Mouse (Mus musculus): ENCODE results near the gene Gpr45. TPM values are rescaled to one million over a fixed set of nuclear protein-coding genes. Genes with fewer than 3 reads are reported as not detected.
"Not testable (repeated sequence)": the region's sequence is repeated elsewhere in the genome, so short reads cannot be mapped to it uniquely, and the experiment has no call there.

The Gpr45 gene
- polyA plus RNA-seq, 1 experiment from 2014 or later, result 0.14 TPM

DNA sequence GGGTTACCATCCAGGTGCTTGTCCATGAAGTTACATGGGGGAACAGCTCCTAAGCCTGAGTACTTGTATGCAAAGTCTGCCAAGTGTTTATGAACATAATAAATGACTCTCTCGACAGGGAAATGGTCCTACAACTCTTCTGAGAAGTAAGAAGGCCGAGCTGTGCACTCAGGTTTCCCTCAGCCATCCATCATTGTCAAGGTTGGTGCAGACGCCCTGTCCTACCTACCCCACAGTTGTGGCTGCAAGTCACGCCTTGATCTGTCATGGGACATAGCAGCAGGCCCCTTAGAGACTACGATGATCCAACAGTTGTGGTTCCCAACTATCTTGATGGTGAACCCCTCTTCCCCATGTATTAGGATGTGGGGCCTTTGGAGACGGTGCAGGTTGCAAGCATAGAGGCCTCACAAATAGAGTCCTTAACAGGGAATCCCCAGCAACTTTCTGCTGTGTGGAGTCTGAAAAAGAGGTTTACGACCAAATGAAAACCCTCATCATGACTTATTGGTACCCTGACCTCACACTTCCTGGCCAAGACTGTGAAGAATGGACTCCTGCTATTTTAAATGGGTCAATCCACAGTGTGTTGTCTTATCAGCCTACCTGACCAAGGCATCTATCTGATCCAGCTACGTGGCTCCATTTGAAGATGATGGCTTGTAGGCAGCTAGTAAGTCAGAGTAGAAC lies 30.6 kb downstream of the Gpr45 start:
- Histone ChIP-seq H3K4me1 (replicated peaks) (no peaks in the 10 kb centered on the region), H3K9ac (no peak overlapping the region), H3K27ac (replicated peaks) (no peak overlapping the region), H3K9me3 (replicated peaks) (no peaks in the 10 kb centered on the region), H3K4me3 (replicated peaks) (no peak overlapping the region), H3K36me3 (replicated peaks) (no peaks in the 10 kb centered on the region), H3K27me3 (no peaks in the 10 kb centered on the region), H3K4me2 (no peak overlapping the region)
- 42% methylated on average over 8 of the region's 8 CpGs for WGBS (ENCODE audit: insufficient replicate concordance)
- no peak for ATAC-seq (ENCODE audit: insufficient read depth)

DNA sequence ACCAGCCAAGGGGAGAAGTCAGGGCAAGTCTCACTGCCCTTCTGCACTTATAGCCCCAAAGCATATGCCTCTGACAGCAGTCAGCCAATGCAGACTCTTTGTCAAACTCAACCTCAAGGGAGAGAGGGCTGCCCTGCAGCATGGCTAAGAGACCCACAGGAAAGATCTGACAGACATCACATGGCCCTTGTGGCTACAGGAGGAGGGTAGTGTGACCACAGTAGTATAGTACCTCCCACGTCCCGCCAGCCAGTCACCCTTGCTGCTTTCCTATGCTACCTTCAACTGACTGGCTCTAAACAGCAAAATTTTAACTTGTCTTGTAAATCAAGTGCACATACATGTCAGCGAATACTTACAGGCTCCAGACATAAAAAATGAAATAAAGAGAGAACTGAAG lies 31.4 kb downstream of the Gpr45 start:
- Histone ChIP-seq H3K9ac (no peak overlapping the region), H3K9me3 (replicated peaks) (no peaks in the 10 kb centered on the region), H3K36me3 (replicated peaks) (no peaks in the 10 kb centered on the region), H3K27me3 (no peaks in the 10 kb centered on the region), H3K27ac (replicated peaks) (no peak overlapping the region), H3K4me1 (replicated peaks) (no peaks in the 10 kb centered on the region), H3K4me2 (no peak overlapping the region), H3K4me3 (replicated peaks) (no peak overlapping the region)
- WGBS (ENCODE audit: insufficient replicate concordance), result 29% methylated on average over 3 of the region's 3 CpGs
- no peak for ATAC-seq (ENCODE audit: insufficient read depth)

DNA sequence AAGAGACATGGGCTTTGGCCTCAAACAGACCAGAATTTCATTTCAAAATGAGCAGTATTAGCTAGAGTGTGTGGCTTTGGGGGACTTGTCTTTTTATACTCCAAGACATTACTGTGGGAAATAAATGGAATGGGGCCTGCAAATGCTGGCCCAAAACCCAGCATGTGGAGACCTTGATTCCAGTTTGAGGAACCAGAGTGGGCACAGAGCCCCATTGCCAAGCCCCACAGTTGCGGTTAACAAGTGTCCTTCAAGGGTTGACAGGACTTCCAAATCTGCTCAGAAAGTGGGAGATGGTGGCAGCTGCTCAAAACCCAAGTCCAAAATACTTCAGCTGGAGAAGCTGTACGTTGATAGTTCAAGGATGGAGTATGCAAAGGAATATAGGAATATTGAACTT lies 36.3 kb downstream of the Gpr45 start:
- no peak for ATAC-seq (ENCODE audit: insufficient read depth)
- H3K27me3 ChIP-seq, result no peaks in the 10 kb centered on the region
- H3K9me3 ChIP-seq (replicated peaks), result no peaks in the 10 kb centered on the region
- WGBS (ENCODE audit: insufficient replicate concordance), result 59% methylated on average over 2 of the region's 2 CpGs
- no peaks in the 10 kb centered on the region for H3K4me1 ChIP-seq (replicated peaks)
- no peak overlapping the region for H3K4me3 ChIP-seq (replicated peaks)
- no peak overlapping the region for H3K27ac ChIP-seq (replicated peaks)
- no peaks in the 10 kb centered on the region for H3K36me3 ChIP-seq (replicated peaks)
- H3K9ac ChIP-seq, result no peak overlapping the region
- no peak overlapping the region for H3K4me2 ChIP-seq

DNA sequence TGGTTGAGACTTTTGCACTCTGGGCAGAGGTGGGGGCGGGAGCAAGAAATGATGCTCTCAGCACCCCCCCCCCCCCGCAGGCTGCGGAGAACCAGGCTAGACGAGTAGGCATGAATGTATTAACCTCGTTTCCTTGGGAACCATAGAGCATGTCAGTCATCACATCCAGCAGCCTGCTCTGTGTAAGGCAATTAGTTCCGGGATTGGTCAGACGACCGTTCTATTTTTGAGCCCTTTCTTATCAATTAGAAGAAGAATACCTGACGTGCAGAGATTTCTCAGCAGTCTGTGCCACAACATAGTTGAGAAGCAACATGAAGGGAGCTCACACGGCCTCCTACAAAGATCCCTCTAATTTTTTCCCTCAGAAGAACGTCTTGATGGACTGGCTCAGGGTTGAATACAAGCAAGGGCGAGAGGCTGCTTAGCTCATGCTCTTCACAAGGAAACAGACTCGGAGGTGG lies 53.4 kb downstream of the Gpr45 start:
- no peak overlapping the region for H3K9ac ChIP-seq
- H3K36me3 ChIP-seq (replicated peaks), result no peaks in the 10 kb centered on the region
- no peaks in the 10 kb centered on the region for H3K4me1 ChIP-seq (replicated peaks)
- H3K4me3 ChIP-seq (replicated peaks), result no peak overlapping the region
- H3K4me2 ChIP-seq, result no peak overlapping the region
- ATAC-seq (ENCODE audit: insufficient read depth), result no peak
- no peak overlapping the region for H3K27ac ChIP-seq (replicated peaks)
- WGBS (ENCODE audit: insufficient replicate concordance), result 58% methylated on average over 13 of the region's 13 CpGs
- no peaks in the 10 kb centered on the region for H3K27me3 ChIP-seq
- no peaks in the 10 kb centered on the region for H3K9me3 ChIP-seq (replicated peaks)

DNA sequence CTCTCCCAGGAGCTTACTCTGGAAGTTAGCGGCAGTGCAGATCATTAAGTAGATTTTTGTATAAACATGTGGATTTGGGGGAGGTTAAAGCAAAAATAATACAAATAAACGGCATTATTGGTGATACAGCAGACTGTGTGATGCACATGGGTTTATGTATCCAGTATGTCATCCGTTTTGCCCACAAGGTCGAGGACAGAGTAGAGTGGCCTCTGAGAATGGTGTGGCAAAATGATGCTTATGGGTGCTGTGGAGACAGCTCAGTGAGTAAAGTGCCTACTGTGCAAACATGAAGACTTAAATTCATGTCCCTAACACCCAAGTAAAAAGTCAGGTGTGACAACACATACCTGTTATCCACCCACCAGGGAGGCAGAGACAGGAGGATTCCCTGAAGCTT lies 53.9 kb downstream of the Gpr45 start:
- ATAC-seq (ENCODE audit: insufficient read depth), result no peak
- Histone ChIP-seq H3K4me1 (replicated peaks) (no peaks in the 10 kb centered on the region), H3K27ac (replicated peaks) (no peak overlapping the region), H3K9me3 (replicated peaks) (no peaks in the 10 kb centered on the region), H3K36me3 (replicated peaks) (no peaks in the 10 kb centered on the region), H3K4me3 (replicated peaks) (no peak overlapping the region), H3K27me3 (no peaks in the 10 kb centered on the region), H3K4me2 (no peak overlapping the region), H3K9ac (no peak overlapping the region)
- WGBS (ENCODE audit: insufficient replicate concordance), result 65% methylated on average over 4 of the region's 4 CpGs

DNA sequence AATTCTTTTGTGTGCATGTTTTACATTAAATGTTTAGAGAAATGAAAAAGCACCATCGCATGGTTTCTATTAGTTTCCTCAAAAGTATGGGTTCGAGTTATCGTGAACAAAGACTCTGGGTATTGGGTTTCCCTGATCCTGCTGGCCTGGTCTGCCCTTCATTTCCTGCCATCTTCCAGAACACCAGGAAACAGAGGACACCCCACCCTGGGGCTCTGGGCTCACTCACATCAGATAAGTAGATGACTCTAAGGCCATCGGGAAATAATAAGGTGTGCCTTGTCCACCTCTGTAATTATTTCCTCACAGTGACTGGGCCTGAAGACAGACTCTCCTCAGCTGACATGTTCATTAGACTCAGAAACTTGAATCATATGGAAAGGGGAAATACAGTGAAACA lies 57.8 kb downstream of the Gpr45 start:
- no peak overlapping the region for H3K27ac ChIP-seq (replicated peaks)
- no peak overlapping the region for H3K9ac ChIP-seq
- ATAC-seq (ENCODE audit: insufficient read depth), result no peak
- H3K27me3 ChIP-seq, result no peaks in the 10 kb centered on the region
- H3K4me1 ChIP-seq (replicated peaks), result no peaks in the 10 kb centered on the region
- no peaks in the 10 kb centered on the region for H3K9me3 ChIP-seq (replicated peaks)
- WGBS (ENCODE audit: insufficient replicate concordance), result 74% methylated on average over 4 of the region's 4 CpGs
- H3K4me3 ChIP-seq (replicated peaks), result no peak overlapping the region
- H3K4me2 ChIP-seq, result no peak overlapping the region
- H3K36me3 ChIP-seq (replicated peaks), result no peaks in the 10 kb centered on the region

DNA sequence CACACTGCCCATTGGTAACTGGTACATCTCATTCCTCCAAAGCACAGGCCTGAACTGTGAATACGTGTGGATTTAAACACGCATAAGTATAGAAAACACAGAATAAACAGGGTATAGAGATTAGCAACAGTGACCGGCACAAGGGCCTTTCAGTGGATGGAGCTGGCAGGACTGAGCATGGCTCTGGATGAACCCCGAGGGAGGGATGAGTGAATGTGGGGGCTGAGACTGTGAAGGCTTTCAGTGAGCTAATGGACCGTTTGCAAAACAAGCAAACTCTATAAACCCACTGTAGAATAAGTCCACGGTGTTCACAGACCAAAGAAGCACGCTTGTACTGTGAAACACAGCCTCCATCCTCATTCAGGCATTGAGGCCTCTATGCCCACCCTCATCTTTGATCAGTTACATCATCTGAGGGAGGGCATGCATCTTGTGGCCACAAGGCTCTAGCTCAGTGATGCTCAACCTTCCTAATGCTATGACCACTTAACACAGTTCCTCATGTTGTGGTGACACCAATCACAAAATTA lies 62.5 kb downstream of the Gpr45 start:
- not testable (repeated sequence) for H3K27ac ChIP-seq (replicated peaks); ATAC-seq (ENCODE audit: insufficient read depth); H3K9ac ChIP-seq; H3K36me3 ChIP-seq (replicated peaks); H3K9me3 ChIP-seq (replicated peaks); H3K27me3 ChIP-seq; H3K4me3 ChIP-seq (replicated peaks); H3K4me2 ChIP-seq; H3K4me1 ChIP-seq (replicated peaks)
- WGBS (ENCODE audit: insufficient replicate concordance), result 61% methylated on average over 7 of the region's 7 CpGs

DNA sequence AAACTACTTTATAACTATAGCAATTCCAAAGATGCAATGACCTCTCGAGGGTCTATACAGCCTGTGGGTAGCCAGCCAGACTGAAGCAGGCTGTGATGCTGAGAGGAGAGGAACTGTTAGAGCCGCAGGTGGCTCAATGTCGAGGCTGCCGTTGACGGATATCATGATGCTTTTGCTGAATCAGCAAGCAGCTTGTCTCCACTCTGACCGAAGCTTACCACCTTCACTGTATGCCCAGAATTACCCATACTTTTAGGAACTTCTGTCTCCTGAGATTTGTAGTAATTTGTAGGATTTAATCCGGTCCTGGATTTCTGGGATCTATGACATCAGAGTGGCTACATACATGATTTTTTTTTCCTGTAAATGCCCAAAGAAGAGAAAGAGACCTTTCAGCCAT lies 83.3 kb downstream of the Gpr45 start:
- WGBS (ENCODE audit: insufficient replicate concordance), result 69% methylated on average over 7 of the region's 7 CpGs
- no peak overlapping the region for H3K4me3 ChIP-seq (replicated peaks)
- no peaks in the 10 kb centered on the region for H3K36me3 ChIP-seq (replicated peaks)
- H3K9me3 ChIP-seq (replicated peaks), result no peaks in the 10 kb centered on the region
- H3K27ac ChIP-seq (replicated peaks), result no peak overlapping the region
- no peak overlapping the region for H3K4me2 ChIP-seq
- ATAC-seq (ENCODE audit: insufficient read depth), result no peak
- H3K4me1 ChIP-seq (replicated peaks), result no peaks in the 10 kb centered on the region
- no peak overlapping the region for H3K9ac ChIP-seq
- H3K27me3 ChIP-seq, result no peaks in the 10 kb centered on the region

DNA sequence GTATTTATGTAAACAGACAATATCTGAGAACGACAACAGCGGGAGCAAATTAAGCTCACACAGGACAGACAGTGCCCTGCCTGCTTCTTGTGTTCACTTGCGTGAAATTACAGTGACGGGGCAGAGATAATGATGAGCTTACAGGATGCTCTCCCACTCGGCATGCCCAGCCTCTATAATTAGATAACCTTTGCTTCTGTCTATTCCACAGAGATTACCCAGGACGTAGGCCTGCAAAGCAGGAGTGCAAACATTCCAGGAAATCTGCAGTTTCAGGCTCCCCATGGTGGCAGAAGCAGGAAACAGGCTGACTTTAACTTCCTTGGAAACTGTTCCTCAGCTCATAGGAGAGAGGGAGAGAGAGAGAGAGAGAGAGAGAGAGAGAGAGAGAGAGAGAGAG lies 89.6 kb downstream of the Gpr45 start:
- H3K9me3 ChIP-seq (replicated peaks), result no peaks in the 10 kb centered on the region
- ATAC-seq (ENCODE audit: insufficient read depth), result no peak
- no peaks in the 10 kb centered on the region for H3K4me1 ChIP-seq (replicated peaks)
- H3K9ac ChIP-seq, result no peak overlapping the region
- no peak overlapping the region for H3K4me3 ChIP-seq (replicated peaks)
- WGBS (ENCODE audit: insufficient replicate concordance), result 45% methylated on average over 6 of the region's 6 CpGs
- H3K27ac ChIP-seq (replicated peaks), result no peak overlapping the region
- no peaks in the 10 kb centered on the region for H3K27me3 ChIP-seq
- no peaks in the 10 kb centered on the region for H3K36me3 ChIP-seq (replicated peaks)
- H3K4me2 ChIP-seq, result no peak overlapping the region

DNA sequence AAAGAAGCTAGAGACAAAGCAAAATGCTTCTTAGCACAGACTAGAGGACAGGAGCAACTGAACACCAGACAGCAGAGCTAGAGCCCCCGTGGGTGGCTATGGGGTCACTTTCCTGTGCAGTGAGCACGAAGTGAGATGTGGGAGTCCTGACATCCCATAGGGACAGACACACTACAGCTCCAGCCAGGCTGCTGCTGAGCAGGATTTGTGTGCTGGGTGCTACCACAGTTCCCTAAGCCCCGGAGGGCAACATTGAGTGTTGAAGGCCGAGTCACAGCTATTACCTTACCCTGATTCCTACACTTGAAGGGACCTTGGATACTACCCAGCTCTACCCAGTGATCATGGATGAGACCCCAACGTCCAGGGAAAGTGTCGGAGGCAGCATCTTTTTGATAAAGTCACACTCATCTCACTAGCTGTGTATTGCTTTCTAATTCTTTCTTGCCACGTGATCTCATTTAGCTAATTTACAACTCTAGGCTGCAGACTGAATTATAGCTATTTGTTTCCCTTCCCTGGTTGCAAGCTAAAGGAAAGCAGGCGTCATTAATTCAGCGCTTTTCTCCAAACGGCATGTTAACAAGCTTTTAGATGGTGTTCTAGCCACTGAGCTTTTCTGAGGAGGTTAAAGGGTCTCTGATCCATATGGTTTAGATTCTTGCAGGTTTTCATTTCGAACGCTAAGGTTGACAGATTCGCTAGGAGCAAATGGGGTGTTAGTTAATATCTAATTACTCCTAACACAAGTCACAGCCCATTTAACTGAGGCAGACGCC lies 92.7 kb downstream of the Gpr45 start:
- Histone ChIP-seq H3K9me3 (replicated peaks) (no peaks in the 10 kb centered on the region), H3K9ac (no peak overlapping the region), H3K27ac (replicated peaks) (no peak overlapping the region), H3K4me1 (replicated peaks) (no peaks in the 10 kb centered on the region), H3K4me2 (no peak overlapping the region), H3K27me3 (no peaks in the 10 kb centered on the region), H3K36me3 (replicated peaks) (no peaks in the 10 kb centered on the region), H3K4me3 (replicated peaks) (no peak overlapping the region)
- ATAC-seq (ENCODE audit: insufficient read depth), result no peak
- WGBS (ENCODE audit: insufficient replicate concordance), result 65% methylated on average over 14 of the region's 14 CpGs

DNA sequence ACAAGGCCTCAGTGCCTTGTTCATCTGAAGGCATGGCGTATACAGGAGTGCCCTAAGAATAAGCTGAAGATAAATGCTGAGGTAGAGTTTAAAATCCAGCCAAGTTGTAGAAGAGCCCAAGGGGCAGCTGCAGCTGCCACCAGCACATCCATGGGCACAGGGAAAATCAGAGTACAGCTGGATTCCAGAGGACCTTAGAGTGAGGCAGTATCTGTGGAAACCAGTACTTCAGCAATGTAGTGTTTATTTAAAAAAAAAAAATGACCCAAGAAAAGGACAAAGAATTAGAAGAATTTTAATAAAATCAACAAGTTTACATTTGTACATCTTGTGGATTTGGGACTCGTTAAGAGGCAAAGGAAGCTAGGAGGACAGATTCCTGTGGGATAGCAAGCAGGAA lies 94.3 kb downstream of the Gpr45 start:
- Histone ChIP-seq H3K27ac (replicated peaks) (no peak overlapping the region), H3K9me3 (replicated peaks) (no peaks in the 10 kb centered on the region), H3K4me1 (replicated peaks) (no peaks in the 10 kb centered on the region), H3K9ac (no peak overlapping the region), H3K4me3 (replicated peaks) (no peak overlapping the region), H3K4me2 (no peak overlapping the region), H3K36me3 (replicated peaks) (peaks cover 11% of the 10 kb centered on the region), H3K27me3 (no peaks in the 10 kb centered on the region)
- no peak for ATAC-seq (ENCODE audit: insufficient read depth)
- 59% methylated on average over 2 of the region's 2 CpGs for WGBS (ENCODE audit: insufficient replicate concordance)
